Mouse (Mus musculus) telencephalon, adult 2 months (tissue): ENCODE measurements around the gene Itgal.
"Not testable (repeated sequence)": the region's sequence is repeated elsewhere in the genome, so short reads cannot be mapped to it uniquely, and the experiment has no call there.

Experiments
- DNase-seq: peaks from one replicate; pipeline ENCODE4 v3.0.0-alpha.2; 2011; ENCODE audit warnings: low read depth, low spot score

Itgal gene

GRCm38 (mm10) chr7:127342332-127342731 is 46.3 kb downstream of the Itgal start:
- no peak for DNase-seq

DNA sequence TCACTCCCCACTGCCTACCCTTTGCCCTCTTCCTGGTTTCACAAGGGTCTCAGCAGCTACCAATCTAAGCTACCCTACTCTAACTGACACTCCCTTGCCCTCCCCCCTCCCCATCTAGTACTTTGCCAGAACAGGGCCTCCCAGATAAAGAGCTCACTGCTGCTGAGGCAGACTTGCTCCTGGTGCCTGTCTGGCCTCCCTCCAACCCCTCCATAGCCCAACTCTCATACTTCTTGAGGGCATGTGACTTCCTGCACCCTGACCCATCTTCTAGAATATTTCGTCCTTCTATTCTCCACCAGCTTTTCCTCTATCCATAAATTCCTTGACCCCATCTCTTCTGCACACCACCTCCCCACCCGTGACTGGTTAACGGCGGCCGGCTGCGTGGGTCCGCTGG is 46.8 kb downstream of the Itgal start:
- DNase-seq, result no peak

- no peak for DNase-seq
Observed at GRCm38 (mm10) chr7:127343351-127344019, 47.4 kb downstream of the Itgal start.

GRCm38 (mm10) chr7:127344371-127344770 is 48.3 kb downstream of the Itgal start:
- no peak for DNase-seq

GRCm38 (mm10) chr7:127345092-127345491 is 49.0 kb downstream of the Itgal start:
- no peak for DNase-seq

GRCm38 (mm10) chr7:127345512-127346325 is 49.7 kb downstream of the Itgal start, which contains the start of gene Zfp768:
Gene Zfp768 (minus strand): TSS chr7:127345589.
- no peak for DNase-seq

DNA sequence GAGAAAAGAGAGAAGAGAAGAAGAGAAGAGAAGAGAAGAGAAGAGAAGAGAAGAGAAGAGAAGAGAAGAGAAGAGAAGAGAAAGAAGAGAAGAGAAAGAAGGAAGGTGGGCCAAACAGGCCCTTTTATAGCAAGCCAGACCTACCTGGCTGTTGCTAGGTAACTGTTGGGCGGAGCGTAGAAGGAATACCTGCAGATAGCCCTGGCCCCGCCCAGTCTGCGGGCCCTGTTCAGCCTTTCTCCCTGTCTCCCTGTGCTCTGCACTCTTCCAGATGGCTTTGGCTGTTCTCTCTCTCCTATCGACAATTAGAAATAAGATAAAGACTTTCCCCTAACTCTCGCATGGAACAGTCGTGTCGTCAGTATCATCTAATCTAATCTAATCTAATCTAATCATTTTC is 50.6 kb downstream of the Itgal start:
- no peak for DNase-seq

- DNase-seq, result no peak
Observed at GRCm38 (mm10) chr7:127351230-127352004, 55.4 kb downstream of the Itgal start.

DNA sequence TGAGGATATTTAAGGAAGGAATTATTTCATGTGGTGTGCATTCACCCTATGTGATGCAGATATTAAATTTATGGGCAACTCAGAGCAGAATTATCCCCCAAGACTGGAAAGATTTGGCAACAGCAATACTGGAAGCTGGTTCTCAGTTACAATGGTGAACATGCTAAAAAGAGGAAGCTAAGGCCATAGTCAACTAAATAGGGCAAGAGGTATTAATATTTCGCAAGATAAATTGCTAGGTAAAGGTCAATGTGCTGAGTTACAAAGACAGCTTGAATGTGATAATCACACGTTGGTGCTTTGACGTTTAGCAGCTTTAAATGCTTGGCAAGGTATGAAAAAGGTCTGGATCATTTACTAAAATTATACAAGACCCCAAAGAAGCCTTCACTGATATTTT is 59.7 kb downstream of the Itgal start:
- DNase-seq, result no peak

DNA sequence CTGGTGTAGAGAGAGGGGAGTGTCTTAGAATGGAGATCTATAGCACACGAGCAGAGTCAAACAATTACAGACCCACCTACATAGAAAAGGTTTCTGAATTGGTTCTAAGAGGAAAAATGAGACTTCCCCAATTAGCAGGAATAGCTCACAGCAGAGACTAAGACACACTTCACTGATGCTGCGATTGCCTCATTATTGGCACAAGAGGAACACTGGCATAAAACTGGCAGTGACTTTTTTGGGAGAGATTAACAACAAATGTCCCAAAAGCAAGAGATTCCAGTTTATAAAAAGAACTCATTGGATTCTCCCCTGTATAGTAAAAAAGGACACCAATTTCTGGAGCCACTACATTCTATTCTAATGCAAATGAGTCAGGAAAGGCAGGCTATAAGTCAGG is 61.8 kb downstream of the Itgal start:
- DNase-seq, result no peak

- DNase-seq, result no peak
Observed at GRCm38 (mm10) chr7:127358472-127358871, 62.4 kb downstream of the Itgal start.

DNA sequence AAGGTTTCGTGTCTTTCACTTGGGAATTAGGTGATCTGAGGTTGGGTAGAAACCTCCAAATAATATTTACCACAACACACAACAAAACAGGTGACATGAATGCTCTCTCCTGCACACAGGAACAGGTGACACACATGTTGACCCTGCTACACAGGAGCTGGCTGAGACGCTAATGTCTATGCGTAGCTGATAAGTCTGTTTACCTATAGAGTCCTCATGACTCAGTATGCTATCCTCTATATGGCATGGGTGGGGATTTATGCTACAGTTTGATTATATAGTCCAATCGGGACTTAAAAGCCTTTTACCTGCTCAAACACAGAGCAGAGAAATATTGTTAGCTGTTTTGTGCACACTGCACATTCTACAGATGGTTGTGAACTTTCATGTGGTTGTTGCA is 64.2 kb downstream of the Itgal start:
- DNase-seq, result no peak

- no peak for DNase-seq
Observed at GRCm38 (mm10) chr7:127361449-127361848, 65.4 kb downstream of the Itgal start.

DNA sequence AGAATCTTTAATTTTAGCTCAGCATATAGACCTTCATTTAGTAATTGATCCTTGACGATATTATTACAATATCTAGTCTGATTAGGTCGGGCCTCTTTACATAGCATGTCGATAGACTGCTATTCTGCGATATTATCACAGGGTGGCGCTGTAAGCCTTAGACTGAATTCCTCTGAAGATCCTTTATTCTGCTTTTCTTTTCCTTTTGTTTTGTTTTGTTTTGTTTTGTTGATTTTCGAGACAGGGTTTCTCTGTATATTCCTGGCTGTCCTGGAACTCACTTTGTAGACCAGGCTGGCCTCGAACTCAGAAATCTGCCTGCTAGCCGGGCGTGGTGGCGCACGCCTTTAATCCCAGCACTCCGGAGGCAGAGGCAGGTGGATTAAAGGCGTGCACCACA is 66.4 kb downstream of the Itgal start:
- not testable (repeated sequence) for DNase-seq

GRCm38 (mm10) chr7:127363475-127363921 is 67.4 kb downstream of the Itgal start:
- no peak for DNase-seq

DNA sequence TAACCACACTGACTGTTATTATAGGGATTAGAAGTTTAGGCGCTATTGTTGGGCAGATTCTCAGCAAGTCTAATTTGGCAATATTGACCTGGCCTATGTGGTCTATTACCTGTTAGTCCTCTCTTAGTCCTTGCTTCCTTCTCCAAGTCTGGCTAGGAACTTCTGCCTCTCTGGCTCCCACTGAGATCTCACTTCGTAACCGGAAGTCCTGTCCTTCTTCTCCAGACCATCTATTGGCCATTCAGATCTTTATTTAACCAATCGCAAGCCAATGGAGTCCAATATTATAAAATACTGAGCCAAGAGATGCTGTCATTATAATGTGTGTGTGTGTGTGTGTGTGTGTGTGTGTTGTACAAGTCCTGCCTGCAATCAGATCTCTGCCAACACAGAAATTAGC is 68.1 kb downstream of the Itgal start:
- no peak for DNase-seq

DNA sequence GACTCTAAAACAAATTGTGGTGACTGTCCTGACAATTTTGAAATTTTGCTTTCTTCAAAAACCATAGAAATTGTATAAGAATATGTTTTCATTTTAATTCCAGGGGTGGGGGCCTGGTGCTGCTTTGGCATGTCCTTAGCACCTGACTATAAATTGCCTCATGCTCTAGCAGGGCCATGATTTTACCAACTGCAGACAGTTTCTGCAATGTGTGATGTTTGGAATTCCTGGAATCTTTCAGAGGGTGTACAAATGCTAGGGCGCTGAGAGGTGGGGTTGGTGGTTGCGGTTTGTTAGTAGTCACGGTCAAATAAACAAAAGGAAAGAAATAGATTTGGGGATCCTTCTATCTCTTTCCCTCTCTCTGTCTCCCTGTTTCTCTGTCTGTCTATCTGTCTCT is 70.2 kb downstream of the Itgal start:
- no peak for DNase-seq

DNA sequence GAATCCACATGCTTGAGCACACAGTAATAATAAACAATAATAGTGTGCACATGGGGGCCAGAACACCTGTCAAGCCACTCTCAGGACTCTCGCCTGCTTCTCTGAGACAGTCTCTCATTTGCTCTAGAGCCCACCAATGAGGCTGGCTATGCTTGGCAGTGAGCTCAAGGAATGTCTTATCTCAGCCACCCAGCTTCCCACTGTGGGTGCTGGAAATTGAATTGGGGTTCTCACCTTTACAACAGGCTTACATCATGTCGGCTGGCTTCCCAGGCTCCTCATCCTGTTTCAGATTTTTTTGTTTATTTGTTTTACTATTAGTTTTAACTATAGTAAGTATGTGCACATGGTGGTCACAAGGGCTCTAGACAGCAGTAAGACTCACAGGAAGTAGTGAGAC is 75.2 kb downstream of the Itgal start:
- no peak for DNase-seq

DNA sequence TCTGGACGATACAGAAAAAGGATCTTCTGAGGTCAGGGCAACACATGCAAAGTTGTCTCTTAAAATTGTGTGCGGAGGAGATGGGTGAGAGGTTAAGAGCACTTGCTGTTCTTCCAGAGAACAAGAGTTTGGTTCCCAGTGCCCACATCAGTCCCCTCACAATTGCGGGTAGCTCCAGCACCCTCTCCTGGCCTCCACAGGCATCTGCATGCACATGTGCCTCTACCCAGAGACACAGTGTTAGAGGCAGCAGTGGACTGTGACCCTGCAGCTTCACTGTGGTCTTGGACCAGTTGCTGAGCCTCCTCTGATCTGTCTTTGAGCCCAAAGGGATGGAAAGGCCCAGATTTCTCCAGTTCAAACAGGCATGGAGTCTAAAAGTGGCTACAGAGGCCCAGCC is 75.8 kb downstream of the Itgal start:
- DNase-seq, result not testable (repeated sequence)

DNA sequence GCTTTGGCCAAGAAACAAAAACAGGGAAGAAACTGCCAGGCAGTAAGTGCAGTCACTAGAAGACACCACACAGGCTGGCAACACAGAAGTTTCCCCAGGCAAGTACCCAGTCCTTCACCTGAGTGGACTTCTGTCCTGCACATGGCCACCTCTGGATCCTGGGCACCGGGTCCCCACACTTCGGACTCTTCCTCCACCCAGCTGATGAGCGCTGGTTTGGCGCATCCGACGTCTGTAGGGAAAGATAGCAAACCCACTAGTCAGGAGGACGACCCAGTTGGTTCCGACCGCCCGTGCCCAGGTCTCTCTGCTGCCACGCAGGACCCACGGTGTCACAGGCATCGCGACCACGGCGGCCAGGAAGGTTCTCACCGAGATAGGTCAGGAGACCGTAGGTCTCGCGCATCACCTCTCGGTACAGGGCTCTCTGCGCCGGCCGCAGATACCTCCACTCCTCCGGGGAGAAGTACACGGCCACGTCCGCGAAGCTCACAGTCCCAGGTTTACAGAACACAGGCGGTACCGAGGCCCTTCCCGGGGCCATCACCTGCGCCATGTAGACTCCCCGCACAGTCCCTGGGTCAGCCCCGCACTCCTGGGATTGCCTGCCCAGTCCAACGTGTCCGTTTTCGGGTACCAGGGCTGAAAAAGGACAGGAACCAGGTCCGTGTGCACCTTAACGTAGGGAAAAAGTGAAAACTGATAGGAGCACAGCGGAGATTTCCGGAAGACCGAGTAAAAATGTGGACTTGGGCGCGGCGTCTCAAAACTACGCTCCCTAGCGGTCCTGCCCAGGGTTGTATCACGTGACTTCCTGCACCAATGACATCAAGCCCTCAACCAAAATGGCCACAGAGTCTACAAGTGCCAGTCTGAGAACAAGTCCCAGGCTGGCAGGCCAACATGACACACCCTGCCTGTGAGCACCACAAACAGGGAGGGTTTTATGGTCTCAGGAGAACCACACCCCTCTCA is 79.5 kb downstream of the Itgal start, which contains the start of gene Zfp747:
Gene Zfp747, minus strand, starts transcription at position 780 of the 975 bp plus-strand sequence.
- DNase-seq, result peak; percentile 91
